ENCODE assay signal across 9 mouse cellular contexts in the genomic region with DNA sequence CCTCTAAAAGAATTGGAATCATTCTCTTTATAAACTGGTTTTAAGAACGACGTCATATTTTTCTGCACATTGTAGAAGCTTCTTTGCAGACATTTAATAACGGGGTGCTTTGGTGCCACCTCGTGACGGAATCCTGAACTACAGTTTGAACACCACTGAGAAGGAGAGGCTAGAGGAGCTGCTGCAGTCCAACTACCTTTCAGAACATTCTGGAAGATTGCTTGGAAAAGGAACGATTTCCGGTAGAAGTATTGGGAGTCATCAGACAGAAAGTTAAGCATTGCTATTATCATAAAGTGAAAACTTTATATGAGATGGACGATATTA. TPM values are rescaled to one million over a fixed set of nuclear protein-coding genes. Genes with fewer than 3 reads are reported as not detected.
A peak's percentile ranks its signal among the peaks of the same experiment; 100 is the strongest.
DNase-seq lines count a peak whose midpoint lies in the region; ATAC-seq and TF ChIP-seq lines count a peak whose summit lies in the region.
"Had no signal": no experiment of that assay in that cellular context is flagged by ENCODE, and none has a peak within 500 bp of the region (broad histone marks: within the 10 kb centered on the region; RNA-seq: fewer than 3 reads in every experiment).

No protein-coding gene starts in this region.

- H3K27ac ChIP-seq in embryonic facial prominence, embryonic 14.5 days (replicated peaks; ENCODE audit: low read depth, low read length), result no peak overlapping the region
- H3K27ac ChIP-seq in heart, embryonic 16.5 days (ENCODE audit: low read length), result no peak overlapping the region
- H3K27ac ChIP-seq: macrophage had no signal

- WGBS in embryonic facial prominence, embryonic 14.5 days, result 24% methylated on average over 8 of the region's 8 CpGs
- WGBS in heart, embryonic 16.5 days, result 16% methylated on average over 8 of the region's 8 CpGs

- H3K27me3 ChIP-seq in G1E (ENCODE audit: insufficient read depth, low read length), result no peaks in the 10 kb centered on the region
- H3K27me3 ChIP-seq in embryonic facial prominence, embryonic 14.5 days (replicated peaks; ENCODE audit: control insufficient read depth, insufficient read depth, low read length), result no peaks in the 10 kb centered on the region
- H3K27me3 ChIP-seq in heart, embryonic 16.5 days (ENCODE audit: control insufficient read depth, insufficient read depth, low read length), result no peaks in the 10 kb centered on the region

- no peak overlapping the region for H3K4me3 ChIP-seq in G1E (ENCODE audit: low read depth, low read length)
- no peak overlapping the region for H3K4me3 ChIP-seq in embryonic facial prominence, embryonic 14.5 days (ENCODE audit: low read depth, low read length)
- H3K4me3 ChIP-seq in heart, embryonic 16.5 days (ENCODE audit: low read length), result no peak overlapping the region

- no peaks in the 10 kb centered on the region for H3K9me3 ChIP-seq in G1E (replicated peaks)
- no peaks in the 10 kb centered on the region for H3K9me3 ChIP-seq in embryonic facial prominence, embryonic 14.5 days (ENCODE audit: control insufficient read depth, low read length)
- no peaks in the 10 kb centered on the region; the same call in 1 of the 2 replicates for H3K9me3 ChIP-seq in heart, embryonic 16.5 days (replicated peaks; ENCODE audit: control insufficient read depth, low read length)

- peak; percentile 1 for DNase-seq in G1E (ENCODE audit: low spot score)
- DNase-seq in adrenal gland, postnatal 4 days (ENCODE audit: low spot score in 2 of 2), result peak; percentile 21 to 35
- peak; percentile 49 for DNase-seq in embryonic facial prominence, embryonic 14.5 days (ENCODE audit: low spot score)
- DNase-seq in layer of hippocampus, postnatal 10 days (ENCODE audit: low spot score in 2 of 2), result peak; percentile 82 to 87
- DNase-seq in lung, postnatal 36 days, result peak; percentile 82
- DNase-seq in right cerebral cortex, postnatal 10 days (ENCODE audit: low spot score in 2 of 2), result peak; percentile 85 to 88
- DNase-seq in urinary bladder, postnatal 25 days (ENCODE audit: low spot score), result peak; percentile 63

- ATAC-seq in G1E (ENCODE audit: extremely low read depth, insufficient number of reproducible peaks, low FRiP score, poor library complexity, severe bottlenecking), result peak; percentile 28; the same call in 1 of the 2 replicates
- no peak; the same call in 1 of the 2 replicates for ATAC-seq in embryonic facial prominence, embryonic 14.5 days (ENCODE audit: low read depth)
- ATAC-seq in heart, embryonic 16.5 days (replicated peaks; ENCODE audit: extremely low read depth, insufficient read depth, low FRiP score), result no peak

- H3K9ac ChIP-seq in embryonic facial prominence, embryonic 14.5 days (ENCODE audit: low read depth, low read length), result no peak overlapping the region
- no peak overlapping the region for H3K9ac ChIP-seq in heart, embryonic 16.5 days (ENCODE audit: low read length)

- H3K4me2 ChIP-seq in embryonic facial prominence, embryonic 14.5 days (ENCODE audit: low read depth, low read length), result peak overlapping the region; percentile 12; the same call in 1 of the 2 replicates
- peak overlapping the region; percentile 28; the same call in 1 of the 2 replicates for H3K4me2 ChIP-seq in heart, embryonic 16.5 days (ENCODE audit: low read depth, low read length)

- 0 out of 2 replicates have a peak, but pooled peaks have one; percentile 16 for TF ChIP-seq CTCF in G1E (IDR thresholded peaks at IDR 0.05; ENCODE audit: low read depth, low read length)

- H3K4me1 ChIP-seq in G1E (ENCODE audit: insufficient read depth, low read depth, low read length), result no peaks in the 10 kb centered on the region
- no peaks in the 10 kb centered on the region for H3K4me1 ChIP-seq in embryonic facial prominence, embryonic 14.5 days (ENCODE audit: control insufficient read depth, insufficient read depth, low read length)
- H3K4me1 ChIP-seq in heart, embryonic 16.5 days (ENCODE audit: control insufficient read depth, insufficient read depth, low read length), result no peaks in the 10 kb centered on the region

- H3K36me3 ChIP-seq in G1E (replicated peaks), result no peaks in the 10 kb centered on the region
- 0 out of 2 replicates have a peak, but pooled peaks cover 6% of the 10 kb centered on the region for H3K36me3 ChIP-seq in embryonic facial prominence, embryonic 14.5 days (ENCODE audit: control insufficient read depth, insufficient read depth, low read length)
- H3K36me3 ChIP-seq in heart, embryonic 16.5 days (ENCODE audit: control insufficient read depth, insufficient read depth), result no peaks in the 10 kb centered on the region

RNA-seq across cellular contexts. Expression of gene Arxes2, which starts 18.4 kb away (rescaled TPM):
- total RNA-seq in G1E (2014; fragmentation: Nextera tagmentation), result 9.0 and 12.7 TPM in 2 replicates
- total RNA-seq in G1E (2017), result 8.4 and 13.6 TPM in 2 replicates
- 13.5 TPM in 2 replicates for polyA plus RNA-seq in G1E (2012)
- 10 to 100 TPM; 40.8 to 44.8 TPM for total RNA-seq in adrenal gland, postnatal 4 days (2021)
- polyA plus RNA-seq in embryonic facial prominence, embryonic 14.5 days (2014; fragmentation: Nextera tagmentation; extraction: Ambion mirVana), result 79.7 and 80.0 TPM in 2 replicates
- 51.8 and 62.1 TPM in 2 replicates for polyA plus RNA-seq in heart, embryonic 16.5 days (2015; fragmentation: Nextera tagmentation; extraction: Ambion mirVana)
- 100 to 1,000 TPM; 104 to 120 TPM for total RNA-seq in layer of hippocampus, postnatal 10 days (2021)
- polyA plus RNA-seq: macrophage had no signal

RNA-seq across cellular contexts. Expression of gene Arxes1, which starts 58.0 kb away (rescaled TPM):
- total RNA-seq in G1E (2014; fragmentation: Nextera tagmentation) (not detected in 2 replicates), G1E (2017) (not detected in 2 replicates)
- polyA plus RNA-seq in G1E (2012), result not detected in 2 replicates
- 10 to 100 TPM; 17.9 to 25.6 TPM for total RNA-seq in adrenal gland, postnatal 4 days (2021)
- 28.6 and 32.8 TPM in 2 replicates for polyA plus RNA-seq in embryonic facial prominence, embryonic 14.5 days (2014; fragmentation: Nextera tagmentation; extraction: Ambion mirVana)
- 18.6 and 19.1 TPM in 2 replicates for polyA plus RNA-seq in heart, embryonic 16.5 days (2015; fragmentation: Nextera tagmentation; extraction: Ambion mirVana)
- 100 to 1,000 TPM in 1 of 2 experiments, 10 to 100 TPM in 1; 93.9 to 107 TPM for total RNA-seq in layer of hippocampus, postnatal 10 days (2021)
- polyA plus RNA-seq: macrophage had no signal

Comparison
In these comparisons a context has a peak if more than half of its experiments do, and no peak if none do; other contexts are left out.
1. DNase-seq: peak in every context shown above with its lines; median percentile 86 in right cerebral cortex, postnatal 10 days; 84 in layer of hippocampus, postnatal 10 days; 82 in lung, postnatal 36 days; 63 in urinary bladder, postnatal 25 days; 49 in embryonic facial prominence, embryonic 14.5 days; 28 in adrenal gland, postnatal 4 days; 1 in G1E.
2. RNA of gene Arxes1, which starts 58.0 kb away (total RNA-seq): 93.9 to 107 TPM in layer of hippocampus, postnatal 10 days and 17.9 to 25.6 TPM in adrenal gland, postnatal 4 days; not detected in G1E; every median in the first group is over 10 times any median in the second.